Mouse (Mus musculus): ENCODE data around the gene Piezo1. TPM values are rescaled to one million over a fixed set of nuclear protein-coding genes. Genes with fewer than 3 reads are reported as not detected.
"Not testable (repeated sequence)": the region's sequence is repeated elsewhere in the genome, so short reads cannot be mapped to it uniquely, and the experiment has no call there.

Gene Piezo1
- polyA plus RNA-seq, 1 experiment, result 7.6 TPM

GRCm38 (mm10) chr8:122580926-122581325 lies 29.8 kb upstream of the Piezo1 start:
- H3K4me1 ChIP-seq (ENCODE audit: control insufficient read depth, insufficient read depth, low read length), result no peaks in the 10 kb centered on the region
- H3K27ac ChIP-seq (ENCODE audit: insufficient read depth, low read length), result no peak overlapping the region
- no peak for TF ChIP-seq POLR2A (IDR thresholded peaks at IDR 0.05; ENCODE audit: extremely low read depth, insufficient read depth, low read length)
- TF ChIP-seq CTCF (IDR thresholded peaks at IDR 0.05; ENCODE audit: extremely low read depth, insufficient read depth, low read length), result no peak
- no peak overlapping the region for H3K4me3 ChIP-seq (ENCODE audit: insufficient read depth, low read length)

GRCm38 (mm10) chr8:122579196-122579595 lies 28.1 kb upstream of the Piezo1 start:
- Histone ChIP-seq H3K4me1 (ENCODE audit: control insufficient read depth, insufficient read depth, low read length) (no peaks in the 10 kb centered on the region), H3K4me3 (ENCODE audit: insufficient read depth, low read length) (no peak overlapping the region), H3K27ac (ENCODE audit: insufficient read depth, low read length) (no peak overlapping the region)
- TF ChIP-seq CTCF (IDR thresholded peaks at IDR 0.05; ENCODE audit: extremely low read depth, insufficient read depth, low read length), result no peak
- TF ChIP-seq POLR2A (IDR thresholded peaks at IDR 0.05; ENCODE audit: extremely low read depth, insufficient read depth, low read length), result no peak

- TF ChIP-seq POLR2A (IDR thresholded peaks at IDR 0.05; ENCODE audit: extremely low read depth, insufficient read depth, low read length), result no peak
- Histone ChIP-seq H3K4me3 (ENCODE audit: insufficient read depth, low read length) (peak overlapping the region; percentile 82), H3K4me1 (ENCODE audit: control insufficient read depth, insufficient read depth, low read length) (no peaks in the 10 kb centered on the region), H3K27ac (ENCODE audit: insufficient read depth, low read length) (no peak overlapping the region)
Observed at GRCm38 (mm10) chr8:122577116-122577515, 26.0 kb upstream of the Piezo1 start.

GRCm38 (mm10) chr8:122576648-122577022 lies 25.5 kb upstream of the Piezo1 start, which contains the start of gene Aprt:
Gene Aprt (minus strand): TSS chr8:122576909.
- Histone ChIP-seq H3K4me1 (ENCODE audit: control insufficient read depth, insufficient read depth, low read length) (no peaks in the 10 kb centered on the region), H3K27ac (ENCODE audit: insufficient read depth, low read length) (no peak within 1 kb of the TSS)
- peak; percentile 85; the same call in 1 of the 2 replicates for TF ChIP-seq POLR2A (IDR thresholded peaks at IDR 0.05; ENCODE audit: extremely low read depth, insufficient read depth, low read length)
- TF ChIP-seq CTCF (IDR thresholded peaks at IDR 0.05; ENCODE audit: extremely low read depth, insufficient read depth, low read length), result no peak

GRCm38 (mm10) chr8:122575735-122576647 lies 24.9 kb upstream of the Piezo1 start:
- no peak overlapping the region for H3K27ac ChIP-seq (ENCODE audit: insufficient read depth, low read length)
- no peaks in the 10 kb centered on the region for H3K4me1 ChIP-seq (ENCODE audit: control insufficient read depth, insufficient read depth, low read length)
- peak overlapping the region; percentile 82 for H3K4me3 ChIP-seq (ENCODE audit: insufficient read depth, low read length)
- TF ChIP-seq POLR2A (IDR thresholded peaks at IDR 0.05; ENCODE audit: extremely low read depth, insufficient read depth, low read length) (no peak), CTCF (IDR thresholded peaks at IDR 0.05; ENCODE audit: extremely low read depth, insufficient read depth, low read length) (no peak)

More at GRCm38 (mm10) chr8:122576648-122577022, 25.5 kb upstream of the Piezo1 start, which contains the start of gene Aprt:
- H3K4me3 ChIP-seq (ENCODE audit: insufficient read depth, low read length), result peak within 1 kb of the TSS; percentile 82

GRCm38 (mm10) chr8:122575286-122575685 lies 24.2 kb upstream of the Piezo1 start:
- TF ChIP-seq CTCF (IDR thresholded peaks at IDR 0.05; ENCODE audit: extremely low read depth, insufficient read depth, low read length), result no peak
- TF ChIP-seq POLR2A (IDR thresholded peaks at IDR 0.05; ENCODE audit: extremely low read depth, insufficient read depth, low read length), result no peak
- Histone ChIP-seq H3K4me1 (ENCODE audit: control insufficient read depth, insufficient read depth, low read length) (no peaks in the 10 kb centered on the region), H3K4me3 (ENCODE audit: insufficient read depth, low read length) (peak overlapping the region; percentile 82), H3K27ac (ENCODE audit: insufficient read depth, low read length) (no peak overlapping the region)

GRCm38 (mm10) chr8:122574667-122575251 lies 23.6 kb upstream of the Piezo1 start:
- TF ChIP-seq POLR2A (IDR thresholded peaks at IDR 0.05; ENCODE audit: extremely low read depth, insufficient read depth, low read length) (no peak), CTCF (IDR thresholded peaks at IDR 0.05; ENCODE audit: extremely low read depth, insufficient read depth, low read length) (no peak)
- Histone ChIP-seq H3K27ac (ENCODE audit: insufficient read depth, low read length) (no peak overlapping the region), H3K4me1 (ENCODE audit: control insufficient read depth, insufficient read depth, low read length) (no peaks in the 10 kb centered on the region), H3K4me3 (ENCODE audit: insufficient read depth, low read length) (no peak overlapping the region)

- no peak overlapping the region for H3K4me3 ChIP-seq (ENCODE audit: insufficient read depth, low read length)
- no peaks in the 10 kb centered on the region for H3K4me1 ChIP-seq (ENCODE audit: control insufficient read depth, insufficient read depth, low read length)
- H3K27ac ChIP-seq (ENCODE audit: insufficient read depth, low read length), result no peak overlapping the region
- TF ChIP-seq CTCF (IDR thresholded peaks at IDR 0.05; ENCODE audit: extremely low read depth, insufficient read depth, low read length), result no peak
- no peak for TF ChIP-seq POLR2A (IDR thresholded peaks at IDR 0.05; ENCODE audit: extremely low read depth, insufficient read depth, low read length)
Observed at GRCm38 (mm10) chr8:122574264-122574663, 23.1 kb upstream of the Piezo1 start.

GRCm38 (mm10) chr8:122573577-122573976 lies 22.4 kb upstream of the Piezo1 start:
- Histone ChIP-seq H3K4me1 (ENCODE audit: control insufficient read depth, insufficient read depth, low read length) (no peaks in the 10 kb centered on the region), H3K4me3 (ENCODE audit: insufficient read depth, low read length) (no peak overlapping the region), H3K27ac (ENCODE audit: insufficient read depth, low read length) (no peak overlapping the region)
- TF ChIP-seq CTCF (IDR thresholded peaks at IDR 0.05; ENCODE audit: extremely low read depth, insufficient read depth, low read length) (no peak), POLR2A (IDR thresholded peaks at IDR 0.05; ENCODE audit: extremely low read depth, insufficient read depth, low read length) (no peak)

- not testable (repeated sequence) for H3K4me3 ChIP-seq (ENCODE audit: insufficient read depth, low read length); H3K27ac ChIP-seq (ENCODE audit: insufficient read depth, low read length); H3K4me1 ChIP-seq (ENCODE audit: control insufficient read depth, insufficient read depth, low read length)
Observed at GRCm38 (mm10) chr8:122573176-122573575, 22.0 kb upstream of the Piezo1 start.
